Mouse (Mus musculus) heart, postnatal 0 days (tissue): Measurements from ENCODE around the gene Colq. TPM values are rescaled to one million over a fixed set of nuclear protein-coding genes. Genes with fewer than 3 reads are reported as not detected.

ENCODE experiments used
- ATAC-seq: fragments of 200-750 bp; cut with Nextera tagmentation; 2 replicates; pipeline ENCODE4 v1.8.0; 2017; ENCODE audit warnings: low read depth, moderate number of reproducible peaks, moderate library complexity; ENCODE audit not compliant: insufficient read depth
- DNase-seq: peaks from one replicate; pipeline ENCODE4 v3.0.0-alpha.2; 2016; ENCODE audit warnings: low spot score
- H3K27ac ChIP-seq: fragments of 300-500 bp; sonication (generic); 2 replicates; pipeline ENCODE4 v1.5.1; 2014; ENCODE audit warnings: low read depth, mild to moderate bottlenecking
- H3K27me3 ChIP-seq: fragments of 300-500 bp; sonication (generic); 2 replicates; pipeline ENCODE4 v1.6.1; 2014; ENCODE audit warnings: low read length, mixed read lengths; ENCODE audit not compliant: control insufficient read depth, insufficient read depth
- H3K36me3 ChIP-seq: fragments of 300-500 bp; sonication (generic); replicated peaks from 2 replicates; pipeline ENCODE4 v1.6.1; 2014; ENCODE audit warnings: low read length, mixed read lengths; ENCODE audit not compliant: control insufficient read depth, insufficient read depth
- H3K4me1 ChIP-seq: fragments of 300-500 bp; sonication (generic); 2 replicates; pipeline ENCODE4 v1.6.1; 2014; ENCODE audit warnings: antibody characterized with exemption; ENCODE audit not compliant: control insufficient read depth, insufficient read depth
- H3K4me2 ChIP-seq: fragments of 300-500 bp; sonication (generic); 2 replicates; pipeline ENCODE4 v1.6.1; 2014; ENCODE audit warnings: low read depth, mild to moderate bottlenecking, low read length, moderate library complexity
- H3K4me3 ChIP-seq: fragments of 300-500 bp; sonication (generic); 2 replicates; pipeline ENCODE4 v1.5.1; 2014; ENCODE audit warnings: low read depth, low read length
- H3K9ac ChIP-seq: fragments of 300-500 bp; sonication (generic); replicated peaks from 2 replicates; pipeline ENCODE4 v1.6.1; 2014; ENCODE audit warnings: low read depth, low read length, mixed read lengths
- H3K9me3 ChIP-seq: fragments of 300-500 bp; sonication (generic); replicated peaks from 2 replicates; pipeline ENCODE4 v1.6.1; 2016; ENCODE audit warnings: low read length; ENCODE audit not compliant: control insufficient read depth
- CTCF ChIP-seq: IDR thresholded peaks from 2 replicates; pipeline ENCODE4 v1.5.1; 2016; ENCODE audit warnings: antibody characterized with exemption, control low read depth, low read depth
- EP300 ChIP-seq: IDR thresholded peaks from 2 replicates; pipeline ENCODE4 v1.6.1; 2016; ENCODE audit warnings: antibody characterized with exemption, low read depth
- WGBS: fragments of 180-500 bp; shearing (Covaris S2); extraction: QIAGEN DNeasy Blood & Tissue Kit; methylation state at CpG from one replicate; pipeline ENCODE4 v1.1.7; 2014; 5-methylcytosine and 5-hydroxymethylcytosine counted together
- polyA plus RNA-seq: library from polyadenylated mRNA; unstranded; fragments of >200 nt; fragmentation: Nextera tagmentation; extraction: Ambion mirVana; gene quantifications from 2 replicates; pipeline ENCODE4 v1.2.1, GENCODE M21; 2015
- total RNA-seq: library from RNA; depleted of rRNA; stranded (reverse); fragments of >200 nt; gene quantifications from 2 replicates; pipeline ENCODE4 v1.2.3, GENCODE M21; 2014; ENCODE audit warnings: low replicate concordance

Colq gene
- total and polyA plus RNA-seq, 2 experiments from 2014 or later, result 7.5 to 13.8 TPM

- Histone ChIP-seq H3K9ac (no peak overlapping the region), H3K4me1 (peaks cover 46% of the 10 kb centered on the region), H3K9me3 (no peaks in the 10 kb centered on the region), H3K4me2 (no peak overlapping the region), H3K27ac (peak overlapping the region; percentile 53), H3K36me3 (no peaks in the 10 kb centered on the region), H3K4me3 (no peak overlapping the region), H3K27me3 (no peaks in the 10 kb centered on the region)
- DNase-seq (peak; percentile 69), ATAC-seq (peak; percentile 21; the same call in 1 of the 2 replicates)
- TF ChIP-seq CTCF, result no peak
- peak; percentile 15; the same call in 1 of the 2 replicates for TF ChIP-seq EP300
- 6% methylated on average over 6 of the region's 6 CpGs for WGBS
Observed at GRCm38 (mm10) chr14:31564452-31565179, 26.5 kb downstream of the Colq start.

GRCm38 (mm10) chr14:31560886-31561285 is 30.3 kb downstream of the Colq start:
- 11% methylated on average over 5 of the region's 5 CpGs for whole genome bisulfite sequencing
- ATAC-seq (peak; percentile 94), DNase-seq (peak; percentile 90)
- no peaks in the 10 kb centered on the region for H3K27me3 ChIP-seq
- H3K4me1 ChIP-seq, result peaks cover 46% of the 10 kb centered on the region
- no peaks in the 10 kb centered on the region for H3K9me3 ChIP-seq
- H3K4me2 ChIP-seq, result no peak overlapping the region
- H3K36me3 ChIP-seq, result no peaks in the 10 kb centered on the region
- peak overlapping the region; percentile 71 for H3K27ac ChIP-seq
- TF ChIP-seq CTCF, result no peak
- TF ChIP-seq EP300, result peak; percentile 97
- no peak overlapping the region for H3K4me3 ChIP-seq
- H3K9ac ChIP-seq, result no peak overlapping the region

- no peaks in the 10 kb centered on the region for H3K9me3 ChIP-seq
- ATAC-seq, result no peak
- no peaks in the 10 kb centered on the region for H3K27me3 ChIP-seq
- H3K4me2 ChIP-seq, result no peak overlapping the region
- no peaks in the 10 kb centered on the region for H3K36me3 ChIP-seq
- no peak overlapping the region for H3K27ac ChIP-seq
- peaks cover 33% of the 10 kb centered on the region for H3K4me1 ChIP-seq
- no peak overlapping the region for H3K4me3 ChIP-seq
- TF ChIP-seq CTCF (no peak), EP300 (no peak)
- 65% methylated on average over 5 of the region's 5 CpGs for WGBS
- no peak for DNase-seq
- H3K9ac ChIP-seq, result no peak overlapping the region
Observed at GRCm38 (mm10) chr14:31559216-31559615, 31.9 kb downstream of the Colq start.

- peak overlapping the region; percentile 38; the same call in 1 of the 2 replicates for H3K27ac ChIP-seq
- TF ChIP-seq CTCF (no peak), EP300 (no peak)
- H3K36me3 ChIP-seq, result no peaks in the 10 kb centered on the region
- no peak overlapping the region for H3K4me2 ChIP-seq
- H3K9me3 ChIP-seq, result no peaks in the 10 kb centered on the region
- H3K9ac ChIP-seq, result no peak overlapping the region
- H3K27me3 ChIP-seq, result no peaks in the 10 kb centered on the region
- H3K4me3 ChIP-seq, result no peak overlapping the region
- WGBS, result 77% methylated on average over 9 of the region's 9 CpGs
- no peak for DNase-seq
- peaks cover 33% of the 10 kb centered on the region for H3K4me1 ChIP-seq
- no peak for ATAC-seq
Observed at GRCm38 (mm10) chr14:31557784-31558183, 33.4 kb downstream of the Colq start.

- no peak overlapping the region for H3K4me2 ChIP-seq
- DNase-seq, result no peak
- peaks cover 33% of the 10 kb centered on the region for H3K4me1 ChIP-seq
- WGBS, result 71% methylated on average over 8 of the region's 8 CpGs
- no peak overlapping the region for H3K9ac ChIP-seq
- ATAC-seq, result no peak
- H3K27me3 ChIP-seq, result no peaks in the 10 kb centered on the region
- no peak overlapping the region for H3K4me3 ChIP-seq
- no peaks in the 10 kb centered on the region for H3K36me3 ChIP-seq
- peak overlapping the region; percentile 69; the same call in 1 of the 2 replicates for H3K27ac ChIP-seq
- TF ChIP-seq EP300 (no peak), CTCF (no peak)
- no peaks in the 10 kb centered on the region for H3K9me3 ChIP-seq
Observed at GRCm38 (mm10) chr14:31557273-31557672, 33.9 kb downstream of the Colq start.
